Mouse (Mus musculus) spleen, postnatal 10 days (tissue): ENCODE measurements around the gene Klhl7.

Experiments used
- DNase-seq, 2 experiments: peaks; one replicate each; pipeline ENCODE4 v3.0.0; 2021 to 2022; ENCODE audit warnings: low spot score in 2 of 2

Gene Klhl7

GRCm38 (mm10) chr5:24100106-24100809 lies at the start of gene Klhl7:
Gene Klhl7, plus strand, starts transcription at chr5:24100605.
- DNase-seq, result peak; percentile 80 to 91

GRCm38 (mm10) chr5:24051755-24052675 lies 48.4 kb upstream of the Klhl7 start:
- no peak for DNase-seq

- DNase-seq, result no peak
Measured at GRCm38 (mm10) chr5:24053245-24054190, 46.9 kb upstream of the Klhl7 start.

GRCm38 (mm10) chr5:24054382-24054781 lies 46.0 kb upstream of the Klhl7 start:
- no peak for DNase-seq

GRCm38 (mm10) chr5:24056865-24057264 lies 43.5 kb upstream of the Klhl7 start:
- DNase-seq, result no peak

- DNase-seq, result peak in 1 of 2 experiments; percentile 44
Measured at GRCm38 (mm10) chr5:24057592-24057991, 42.8 kb upstream of the Klhl7 start.

- no peak for DNase-seq
Measured at GRCm38 (mm10) chr5:24060949-24061348, 39.5 kb upstream of the Klhl7 start.

GRCm38 (mm10) chr5:24063034-24063433 lies 37.4 kb upstream of the Klhl7 start:
- no peak for DNase-seq

GRCm38 (mm10) chr5:24063545-24063944 lies 36.9 kb upstream of the Klhl7 start:
- no peak for DNase-seq

GRCm38 (mm10) chr5:24068955-24069354 lies 31.4 kb upstream of the Klhl7 start:
- no peak for DNase-seq

- no peak for DNase-seq
Measured at GRCm38 (mm10) chr5:24072031-24072430, 28.4 kb upstream of the Klhl7 start.

GRCm38 (mm10) chr5:24076986-24077718 lies 23.3 kb upstream of the Klhl7 start:
- DNase-seq, result peak; percentile 29 to 70

GRCm38 (mm10) chr5:24077739-24078306 lies 22.6 kb upstream of the Klhl7 start:
- no peak for DNase-seq

GRCm38 (mm10) chr5:24078420-24079179 lies 21.8 kb upstream of the Klhl7 start:
- no peak for DNase-seq

- no peak for DNase-seq
Measured at GRCm38 (mm10) chr5:24080826-24081225, 19.6 kb upstream of the Klhl7 start.

- DNase-seq, result no peak
Measured at GRCm38 (mm10) chr5:24084835-24085234, 15.6 kb upstream of the Klhl7 start.

- no peak for DNase-seq
Measured at GRCm38 (mm10) chr5:24086241-24086640, 14.2 kb upstream of the Klhl7 start.

- DNase-seq, result no peak
Measured at GRCm38 (mm10) chr5:24086865-24087264, 13.5 kb upstream of the Klhl7 start.

GRCm38 (mm10) chr5:24088451-24088850 lies 12.0 kb upstream of the Klhl7 start:
- DNase-seq, result no peak

GRCm38 (mm10) chr5:24092496-24092895 lies 7.9 kb upstream of the Klhl7 start:
- DNase-seq, result no peak
